Mouse (Mus musculus): ENCODE data around the gene Ttll3. TPM values are rescaled to one million over a fixed set of nuclear protein-coding genes. Genes with fewer than 3 reads are reported as not detected.

Ttll3 gene
- polyA plus RNA-seq, 1 experiment from 2014 or later, result 2.5 TPM

Small RNA genes lying within 50 kb of the gene (microRNA-seq; reads per million reads assigned to microRNA genes)
- gene Gm24387, result not detected

Other genes with a start within 250 kb of the Ttll3 start
- gene Lhfpl4, start 193.9 kb upstream of the Ttll3 start, polyA plus RNA-seq (2014; fragmentation: Nextera tagmentation; extraction: Ambion mirVana), result 8.8 and 11.3 TPM in 2 replicates
- gene Mtmr14, start 151.4 kb upstream of the Ttll3 start, polyA plus RNA-seq (2014; fragmentation: Nextera tagmentation; extraction: Ambion mirVana), result 41.7 and 43.6 TPM in 2 replicates
- gene Cpne9, start 107.0 kb upstream of the Ttll3 start, polyA plus RNA-seq (2014; fragmentation: Nextera tagmentation; extraction: Ambion mirVana), result 0.23 and 0.80 TPM in 2 replicates
- 15.8 and 17.0 TPM in 2 replicates for gene Brpf1, start 82.1 kb upstream of the Ttll3 start, polyA plus RNA-seq (2014; fragmentation: Nextera tagmentation; extraction: Ambion mirVana)
- 12.7 and 14.7 TPM in 2 replicates for gene Ogg1, start 62.3 kb upstream of the Ttll3 start, polyA plus RNA-seq (2014; fragmentation: Nextera tagmentation; extraction: Ambion mirVana)
- gene Camk1, start 45.3 kb upstream of the Ttll3 start, polyA plus RNA-seq (2014; fragmentation: Nextera tagmentation; extraction: Ambion mirVana), result 86.3 and 90.7 TPM in 2 replicates
- gene Tada3, start 11.4 kb upstream of the Ttll3 start, polyA plus RNA-seq (2014; fragmentation: Nextera tagmentation; extraction: Ambion mirVana), result 68.2 and 83.2 TPM in 2 replicates
- gene Arpc4, start 11.1 kb upstream of the Ttll3 start, polyA plus RNA-seq (2014; fragmentation: Nextera tagmentation; extraction: Ambion mirVana), result 265 and 270 TPM in 2 replicates
- 15.8 and 19.8 TPM in 2 replicates for gene Rpusd3, start 30.1 kb downstream of the Ttll3 start, polyA plus RNA-seq (2014; fragmentation: Nextera tagmentation; extraction: Ambion mirVana)
- gene Cidec, start 46.5 kb downstream of the Ttll3 start, polyA plus RNA-seq (2014; fragmentation: Nextera tagmentation; extraction: Ambion mirVana), result not detected in 2 replicates
- gene Jagn1, start 53.3 kb downstream of the Ttll3 start, polyA plus RNA-seq (2014; fragmentation: Nextera tagmentation; extraction: Ambion mirVana), result 88.0 and 94.4 TPM in 2 replicates
- gene Il17re, start 69.2 kb downstream of the Ttll3 start, polyA plus RNA-seq (2014; fragmentation: Nextera tagmentation; extraction: Ambion mirVana), result not detected in 2 replicates
- 1.3 and 2.0 TPM in 2 replicates for gene Il17rc, start 82.2 kb downstream of the Ttll3 start, polyA plus RNA-seq (2014; fragmentation: Nextera tagmentation; extraction: Ambion mirVana)
- gene Creld1, start 94.0 kb downstream of the Ttll3 start, polyA plus RNA-seq (2014; fragmentation: Nextera tagmentation; extraction: Ambion mirVana), result 37.2 and 49.4 TPM in 2 replicates
- gene Prrt3, start 112.7 kb downstream of the Ttll3 start, polyA plus RNA-seq (2014; fragmentation: Nextera tagmentation; extraction: Ambion mirVana), result 3.2 and 5.4 TPM in 2 replicates
- gene Emc3, start 142.4 kb downstream of the Ttll3 start, polyA plus RNA-seq (2014; fragmentation: Nextera tagmentation; extraction: Ambion mirVana), result 101 and 108 TPM in 2 replicates
- gene Fancd2, start 142.4 kb downstream of the Ttll3 start, polyA plus RNA-seq (2014; fragmentation: Nextera tagmentation; extraction: Ambion mirVana), result 4.3 and 5.8 TPM in 2 replicates
- not detected in 2 replicates for gene Fancd2os, start 211.5 kb downstream of the Ttll3 start, polyA plus RNA-seq (2014; fragmentation: Nextera tagmentation; extraction: Ambion mirVana)
- 280 and 307 TPM in 2 replicates for gene Brk1, start 215.5 kb downstream of the Ttll3 start, polyA plus RNA-seq (2014; fragmentation: Nextera tagmentation; extraction: Ambion mirVana)
- gene Vhl, start 234.7 kb downstream of the Ttll3 start, polyA plus RNA-seq (2014; fragmentation: Nextera tagmentation; extraction: Ambion mirVana), result 90.3 and 97.1 TPM in 2 replicates
- 0.68 and 0.90 TPM in 2 replicates for gene Irak2, start 249.2 kb downstream of the Ttll3 start, polyA plus RNA-seq (2014; fragmentation: Nextera tagmentation; extraction: Ambion mirVana)